ENCODE assay signal across 25 mouse cellular contexts in the genomic region with DNA sequence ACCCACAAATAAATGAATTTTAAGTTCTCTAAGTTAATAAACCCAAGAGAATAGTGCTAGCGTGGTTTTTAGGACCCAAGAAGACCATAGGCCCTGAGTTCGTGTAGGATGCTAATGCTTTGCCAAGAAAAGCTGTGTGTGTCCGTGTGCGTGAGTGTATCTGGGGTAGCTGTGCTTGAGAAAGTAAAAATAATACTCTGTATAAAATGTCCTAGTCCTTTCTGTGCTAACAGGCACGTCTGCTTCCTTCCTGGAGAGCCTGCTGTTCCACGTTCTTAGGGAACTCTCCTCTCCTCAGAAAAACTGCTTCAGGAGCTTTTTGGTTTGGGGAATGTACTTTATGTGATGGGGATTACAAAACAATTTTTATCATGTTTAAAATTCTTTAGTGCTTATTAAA. TPM values are rescaled to one million over a fixed set of nuclear protein-coding genes. Genes with fewer than 3 reads are reported as not detected.
DNase-seq lines count a peak whose midpoint lies in the region; ATAC-seq lines count a peak whose summit lies in the region.
"Had no signal": no experiment of that assay in that cellular context is flagged by ENCODE, and none has a peak within 500 bp of the region (broad histone marks: within the 10 kb centered on the region; RNA-seq: fewer than 3 reads in every experiment).

No protein-coding gene starts in this region.

- no peak overlapping the region for H3K4me3 ChIP-seq in neural tube, embryonic 15.5 days (replicated peaks)
- H3K4me3 ChIP-seq: embryonic facial prominence, embryonic 13.5 days; forebrain, embryonic 12.5 days; heart, adult 2 months; heart, embryonic 15.5 days; hindbrain, embryonic 10.5 days had no signal

- no peak overlapping the region for H3K27ac ChIP-seq in neural tube, embryonic 15.5 days (replicated peaks)
- H3K27ac ChIP-seq: embryonic facial prominence, embryonic 13.5 days; forebrain, embryonic 12.5 days; heart, adult 2 months; heart, embryonic 15.5 days; hindbrain, embryonic 10.5 days; hindbrain, embryonic 14.5 days had no signal

- 92% methylated on average over 6 of the region's 6 CpGs for WGBS in neural tube, embryonic 15.5 days

- H3K4me1 ChIP-seq in neural tube, embryonic 15.5 days = no peaks in the 10 kb centered on the region
- H3K4me1 ChIP-seq: forebrain, embryonic 12.5 days; hindbrain, embryonic 10.5 days had no signal

- no peak for DNase-seq in frontal cortex, postnatal 10 days (ENCODE audit: low spot score in 2 of 2)
- DNase-seq in layer of hippocampus, adult 9-11 months = peak; percentile 48
- DNase-seq in layer of hippocampus, postnatal 25 days (ENCODE audit: extremely low spot score in 1 of 2, low spot score in 1 of 2) = no peak
- DNase-seq in neural tube, embryonic 10.5 days (ENCODE audit: extremely low spot score, low spot score) = peak; percentile 6
- DNase-seq in telencephalon, adult 2 months (ENCODE audit: low read depth, low spot score) = peak; percentile 69
- DNase-seq: adrenal gland, adult 8-10 months; adrenal gland, postnatal 36 days; B cell, adult 2 months; cerebellum, adult 11 months; cerebellum, adult 8-10 months; cerebellum, postnatal 14 days; gastrocnemius, postnatal 10 days; heart, adult 2 months; heart, postnatal 14 days had no signal

- peaks cover 61% of the 10 kb centered on the region for H3K36me3 ChIP-seq in neural tube, embryonic 15.5 days

- peak; percentile 86 for ATAC-seq in frontal cortex, adult (ENCODE audit: low TSS enrichment)
- no peak for ATAC-seq in neural tube, embryonic 15.5 days (ENCODE audit: low FRiP score)
- ATAC-seq: CD4-positive, CD25-positive, alpha-beta regulatory T cell, adult 4 months; forebrain, embryonic 16.5 days had no signal

- no peaks in the 10 kb centered on the region for H3K9me3 ChIP-seq in neural tube, embryonic 15.5 days (replicated peaks)
- H3K9me3 ChIP-seq: embryonic facial prominence, embryonic 13.5 days; forebrain, embryonic 12.5 days; G1E; heart, embryonic 15.5 days; hindbrain, embryonic 10.5 days had no signal

- H3K9ac ChIP-seq in neural tube, embryonic 15.5 days (replicated peaks) = no peak overlapping the region; the same call in 1 of the 2 replicates
- H3K9ac ChIP-seq: embryonic facial prominence, embryonic 13.5 days; forebrain, embryonic 12.5 days; heart, embryonic 15.5 days; hindbrain, embryonic 14.5 days had no signal

- no peaks in the 10 kb centered on the region for H3K27me3 ChIP-seq in neural tube, embryonic 15.5 days (replicated peaks)
- H3K27me3 ChIP-seq: embryonic facial prominence, embryonic 13.5 days; forebrain, embryonic 12.5 days; heart, embryonic 15.5 days had no signal

- H3K4me2 ChIP-seq in neural tube, embryonic 15.5 days = no peak overlapping the region
- H3K4me2 ChIP-seq: embryonic facial prominence, embryonic 13.5 days; forebrain, embryonic 12.5 days; heart, embryonic 11.5 days; heart, embryonic 15.5 days; hindbrain, embryonic 14.5 days had no signal

RNA-seq across cellular contexts. Expression of a gene that starts 48.0 kb away (rescaled TPM):
- 100 to 1,000 TPM; 143 to 152 TPM for total RNA-seq in layer of hippocampus, postnatal 25 days (2021)
- polyA plus RNA-seq in neural tube, embryonic 15.5 days (2015; fragmentation: Nextera tagmentation; extraction: Ambion mirVana) = 137 and 161 TPM in 2 replicates

Comparison
In these comparisons a context has a peak if more than half of its experiments do, and no peak if none do; other contexts are left out.
1. DNase-seq: peak in layer of hippocampus, adult 9-11 months (single experiment), neural tube, embryonic 10.5 days (single experiment) and telencephalon, adult 2 months (single experiment); none in frontal cortex, postnatal 10 days (0 of 2) and layer of hippocampus, postnatal 25 days (0 of 2).